In the genomic region with DNA sequence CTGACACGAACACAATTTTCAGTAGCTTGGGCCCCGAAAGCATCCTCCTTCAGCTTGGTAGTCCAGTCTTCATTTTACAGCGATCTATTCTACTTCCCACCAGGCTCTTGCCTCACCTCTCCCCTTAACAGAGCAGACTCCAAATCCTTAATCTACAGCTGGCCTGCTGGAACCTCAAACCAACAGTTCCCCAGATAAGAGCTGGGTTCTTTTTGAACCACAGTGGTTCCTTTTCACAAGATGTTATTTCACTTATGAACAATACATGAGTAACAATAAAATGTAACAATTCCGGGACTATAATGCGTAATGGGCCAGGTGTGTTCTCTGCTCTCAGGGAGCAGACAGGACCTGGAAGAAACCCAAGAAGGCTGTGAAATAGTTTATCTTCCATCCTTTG, we compare ENCODE assay signal across 31 mouse cellular contexts. TPM values are rescaled to one million over a fixed set of nuclear protein-coding genes. Genes with fewer than 3 reads are reported as not detected.
"Had no signal": no experiment of that assay in that cellular context is flagged by ENCODE, and none has a peak within 500 bp of the region (broad histone marks: within the 10 kb centered on the region; RNA-seq: fewer than 3 reads in every experiment).

No protein-coding gene starts in this region.

- H3K27ac ChIP-seq: limb, embryonic 10.5 days; limb, embryonic 12.5 days; limb, embryonic 13.5 days; limb, embryonic 15.5 days; liver, embryonic 12.5 days; liver, embryonic 13.5 days; liver, embryonic 14.5 days; liver, embryonic 15.5 days; lung, embryonic 15.5 days; macrophage; midbrain, embryonic 10.5 days; midbrain, embryonic 12.5 days; midbrain, embryonic 13.5 days; midbrain, embryonic 15.5 days; neural tube, embryonic 12.5 days had no signal

- H3K4me3 ChIP-seq: limb, embryonic 10.5 days; limb, embryonic 12.5 days; limb, embryonic 13.5 days; limb, embryonic 15.5 days; liver, embryonic 12.5 days; liver, embryonic 13.5 days; liver, embryonic 15.5 days; lung, embryonic 15.5 days; megakaryocyte, embryonic 14.5 days; midbrain, embryonic 10.5 days; midbrain, embryonic 12.5 days; midbrain, embryonic 13.5 days; midbrain, embryonic 15.5 days; myocyte; neural tube, embryonic 12.5 days had no signal

- H3K4me1 ChIP-seq: limb, embryonic 10.5 days; limb, embryonic 12.5 days; limb, embryonic 13.5 days; limb, embryonic 15.5 days; liver, embryonic 12.5 days; liver, embryonic 13.5 days; liver, embryonic 15.5 days; lung, embryonic 15.5 days; midbrain, embryonic 10.5 days; midbrain, embryonic 12.5 days; midbrain, embryonic 13.5 days; midbrain, embryonic 15.5 days; neural tube, embryonic 12.5 days had no signal

- H3K27me3 ChIP-seq: limb, embryonic 12.5 days; limb, embryonic 13.5 days; limb, embryonic 15.5 days; liver, embryonic 12.5 days; liver, embryonic 13.5 days; liver, embryonic 15.5 days; lung, embryonic 15.5 days; megakaryocyte, embryonic 14.5 days; midbrain, embryonic 12.5 days; midbrain, embryonic 13.5 days; midbrain, embryonic 15.5 days; neural tube, embryonic 12.5 days had no signal

- ATAC-seq: liver, embryonic 12.5 days; liver, postnatal 0 days; lung, postnatal 0 days; midbrain, embryonic 13.5 days; midbrain, embryonic 15.5 days; midbrain, embryonic 16.5 days had no signal

- H3K9me3 ChIP-seq: limb, embryonic 10.5 days; limb, embryonic 12.5 days; limb, embryonic 13.5 days; limb, embryonic 15.5 days; liver, embryonic 12.5 days; liver, embryonic 13.5 days; liver, embryonic 15.5 days; lung, embryonic 15.5 days; megakaryocyte, embryonic 14.5 days; midbrain, embryonic 10.5 days; midbrain, embryonic 12.5 days; midbrain, embryonic 13.5 days; midbrain, embryonic 15.5 days; neural tube, embryonic 12.5 days had no signal

- DNase-seq: left cerebral cortex, postnatal 4 days; liver; liver, embryonic 13.5 days; liver, postnatal 0 days; lung, adult 18-20 months; lung, adult 2 months; lung, embryonic 14.5 days; lung, postnatal 10 days; lung, postnatal 14 days; lung, postnatal 4 days; midbrain, embryonic 14.5 days had no signal

- H3K9ac ChIP-seq: limb, embryonic 12.5 days; limb, embryonic 13.5 days; limb, embryonic 15.5 days; liver, embryonic 12.5 days; liver, embryonic 13.5 days; liver, embryonic 14.5 days; liver, embryonic 15.5 days; liver, postnatal 0 days; lung, embryonic 14.5 days; lung, embryonic 15.5 days; midbrain, embryonic 12.5 days; midbrain, embryonic 13.5 days; midbrain, embryonic 15.5 days; neural tube, embryonic 12.5 days had no signal

RNA-seq across cellular contexts. Expression of a gene that starts 28.4 kb away (rescaled TPM):
- total RNA-seq: liver, adult 2 months; monocyte, adult 5-6 weeks had no signal
